14 mouse cellular contexts compared by ENCODE assay signal in genomic region chr17:86135835-86136234, GRCm38 (mm10). TPM values are rescaled to one million over a fixed set of nuclear protein-coding genes. Genes with fewer than 3 reads are reported as not detected.
A peak's percentile ranks its signal among the peaks of the same experiment; 100 is the strongest.
DNase-seq lines count a peak whose midpoint lies in the region; ATAC-seq and TF ChIP-seq lines count a peak whose summit lies in the region.
"Had no signal": no experiment of that assay in that cellular context is flagged by ENCODE, and none has a peak within 500 bp of the region (broad histone marks: within the 10 kb centered on the region; RNA-seq: fewer than 3 reads in every experiment).

No protein-coding gene starts in this region.

- no peak overlapping the region for H3K9ac ChIP-seq in intestine, postnatal 0 days (ENCODE audit: low read depth, low read length)
- H3K9ac ChIP-seq in intestine, embryonic 15.5 days = no peak overlapping the region
- H3K9ac ChIP-seq in midbrain, postnatal 0 days (replicated peaks; ENCODE audit: low read length, poor library complexity, severe bottlenecking) = no peak overlapping the region
- H3K9ac ChIP-seq: neural tube, embryonic 15.5 days had no signal

- ATAC-seq in intestine, postnatal 0 days = no peak
- ATAC-seq in intestine, embryonic 15.5 days = no peak
- ATAC-seq in midbrain, postnatal 0 days (ENCODE audit: low FRiP score) = no peak
- ATAC-seq: activated CD4-positive, CD25-positive, alpha-beta regulatory T cell, adult 4 months had no signal

- DNase-seq in midbrain, postnatal 0 days (ENCODE audit: low spot score) = no peak
- DNase-seq in midbrain, embryonic 10.5 days (ENCODE audit: low spot score) = no peak
- peak; percentile 42 for DNase-seq in NIH3T3 (ENCODE audit: low read depth)
- DNase-seq in cerebellum, adult 11-12 months = no peak
- DNase-seq in spleen, adult 12 weeks (ENCODE audit: low spot score) = no peak
- DNase-seq: heart, postnatal 14 days; thymus, postnatal 14 days had no signal

- peaks cover 18% of the 10 kb centered on the region; the same call in 1 of the 2 replicates for H3K36me3 ChIP-seq in intestine, postnatal 0 days (ENCODE audit: control insufficient read depth, insufficient read depth)
- peaks cover 13% of the 10 kb centered on the region; the same call in 1 of the 2 replicates for H3K36me3 ChIP-seq in intestine, embryonic 15.5 days
- peaks cover 18% of the 10 kb centered on the region for H3K36me3 ChIP-seq in midbrain, postnatal 0 days (ENCODE audit: insufficient read depth, low read length)
- peaks cover 84% of the 10 kb centered on the region for H3K36me3 ChIP-seq in midbrain, embryonic 10.5 days

- no peak overlapping the region for H3K4me3 ChIP-seq in intestine, postnatal 0 days (ENCODE audit: low read depth, low read length)
- no peak overlapping the region for H3K4me3 ChIP-seq in intestine, embryonic 15.5 days (replicated peaks)
- H3K4me3 ChIP-seq in midbrain, postnatal 0 days (ENCODE audit: low read depth, low read length) = no peak overlapping the region
- H3K4me3 ChIP-seq in midbrain, embryonic 10.5 days = no peak overlapping the region
- H3K4me3 ChIP-seq: erythroblast, embryonic 14.5 days; neural tube, embryonic 15.5 days had no signal

- no peaks in the 10 kb centered on the region for H3K27me3 ChIP-seq in intestine, postnatal 0 days (replicated peaks; ENCODE audit: control insufficient read depth, insufficient read depth, low read length)
- no peaks in the 10 kb centered on the region for H3K27me3 ChIP-seq in intestine, embryonic 15.5 days (replicated peaks)
- no peaks in the 10 kb centered on the region for H3K27me3 ChIP-seq in midbrain, postnatal 0 days (ENCODE audit: insufficient read depth, low read length)
- no peaks in the 10 kb centered on the region for H3K27me3 ChIP-seq in midbrain, embryonic 10.5 days (ENCODE audit: low read depth, poor library complexity, severe bottlenecking)
- H3K27me3 ChIP-seq: neural tube, embryonic 15.5 days had no signal

- no peak overlapping the region for H3K27ac ChIP-seq in intestine, postnatal 0 days (ENCODE audit: low read depth, low read length)
- no peak overlapping the region for H3K27ac ChIP-seq in intestine, embryonic 15.5 days
- no peak overlapping the region for H3K27ac ChIP-seq in midbrain, postnatal 0 days (ENCODE audit: low read depth, low read length)
- no peak overlapping the region for H3K27ac ChIP-seq in midbrain, embryonic 10.5 days (replicated peaks)
- H3K27ac ChIP-seq: macrophage; neural tube, embryonic 15.5 days had no signal

- TF ChIP-seq CTCF in intestine, postnatal 0 days (IDR thresholded peaks at IDR 0.05; ENCODE audit: low read depth) = peak; percentile 42
- TF ChIP-seq CTCF in midbrain, postnatal 0 days (IDR thresholded peaks at IDR 0.05) = peak; percentile 37; the same call in 1 of the 2 replicates

- no peak overlapping the region for H3K4me2 ChIP-seq in intestine, postnatal 0 days (replicated peaks; ENCODE audit: low read depth)
- H3K4me2 ChIP-seq in intestine, embryonic 15.5 days (replicated peaks) = no peak overlapping the region
- no peak overlapping the region for H3K4me2 ChIP-seq in midbrain, postnatal 0 days (ENCODE audit: low read depth, low read length, poor library complexity, severe bottlenecking)
- H3K4me2 ChIP-seq: liver, embryonic 11.5 days; neural tube, embryonic 15.5 days had no signal

- 82% methylated on average over 10 of the region's 10 CpGs for WGBS in intestine, postnatal 0 days
- WGBS in intestine, embryonic 15.5 days = 79% methylated on average over 10 of the region's 10 CpGs
- whole genome bisulfite sequencing in midbrain, postnatal 0 days = 88% methylated on average over 10 of the region's 10 CpGs
- WGBS in midbrain, embryonic 10.5 days = 85% methylated on average over 10 of the region's 10 CpGs

- H3K9me3 ChIP-seq in intestine, postnatal 0 days (ENCODE audit: control insufficient read depth) = no peaks in the 10 kb centered on the region
- no peaks in the 10 kb centered on the region for H3K9me3 ChIP-seq in intestine, embryonic 15.5 days
- H3K9me3 ChIP-seq in midbrain, postnatal 0 days (ENCODE audit: low read length) = no peaks in the 10 kb centered on the region
- no peaks in the 10 kb centered on the region for H3K9me3 ChIP-seq in midbrain, embryonic 10.5 days (replicated peaks)
- H3K9me3 ChIP-seq: neural tube, embryonic 15.5 days had no signal

- H3K4me1 ChIP-seq in intestine, postnatal 0 days (replicated peaks; ENCODE audit: control insufficient read depth, insufficient read depth, low read length) = no peaks in the 10 kb centered on the region
- no peaks in the 10 kb centered on the region for H3K4me1 ChIP-seq in intestine, embryonic 15.5 days (replicated peaks)
- H3K4me1 ChIP-seq in midbrain, postnatal 0 days (ENCODE audit: insufficient read depth, low read length) = no peaks in the 10 kb centered on the region
- H3K4me1 ChIP-seq in midbrain, embryonic 10.5 days = no peaks in the 10 kb centered on the region
- H3K4me1 ChIP-seq: neural tube, embryonic 15.5 days had no signal

RNA-seq across cellular contexts. Expression of gene Srbd1, which starts 9.1 kb away (rescaled TPM):
- 3.4 and 3.6 TPM in 2 replicates for polyA plus RNA-seq in intestine, postnatal 0 days (2015; fragmentation: Nextera tagmentation; extraction: Ambion mirVana)
- 12.7 and 13.2 TPM in 2 replicates for polyA plus RNA-seq in intestine, embryonic 15.5 days (2015; fragmentation: Nextera tagmentation; extraction: Ambion mirVana)
- 13.2 and 17.9 TPM in 2 replicates for total RNA-seq in midbrain, postnatal 0 days (2014; rRNA removed)
- polyA plus RNA-seq in midbrain, postnatal 0 days (2015; fragmentation: Nextera tagmentation; extraction: Ambion mirVana) = 6.7 and 8.3 TPM in 2 replicates
- 21.7 and 21.9 TPM in 2 replicates for polyA plus RNA-seq in midbrain, embryonic 10.5 days (2016; fragmentation: Nextera tagmentation; extraction: Ambion mirVana)

RNA-seq across cellular contexts. Expression of gene Prkce, which starts 31.8 kb away (rescaled TPM):
- 5.2 and 8.0 TPM in 2 replicates for polyA plus RNA-seq in intestine, postnatal 0 days (2015; fragmentation: Nextera tagmentation; extraction: Ambion mirVana)
- 6.6 TPM in 2 replicates for polyA plus RNA-seq in intestine, embryonic 15.5 days (2015; fragmentation: Nextera tagmentation; extraction: Ambion mirVana)
- total RNA-seq in midbrain, postnatal 0 days (2014; rRNA removed) = 61.0 and 71.8 TPM in 2 replicates
- polyA plus RNA-seq in midbrain, postnatal 0 days (2015; fragmentation: Nextera tagmentation; extraction: Ambion mirVana) = 56.5 and 64.5 TPM in 2 replicates
- polyA plus RNA-seq in midbrain, embryonic 10.5 days (2016; fragmentation: Nextera tagmentation; extraction: Ambion mirVana) = 2.9 and 3.1 TPM in 2 replicates
